Mouse (Mus musculus): ENCODE results near the gene Atg3.

Atg3 gene

DNA sequence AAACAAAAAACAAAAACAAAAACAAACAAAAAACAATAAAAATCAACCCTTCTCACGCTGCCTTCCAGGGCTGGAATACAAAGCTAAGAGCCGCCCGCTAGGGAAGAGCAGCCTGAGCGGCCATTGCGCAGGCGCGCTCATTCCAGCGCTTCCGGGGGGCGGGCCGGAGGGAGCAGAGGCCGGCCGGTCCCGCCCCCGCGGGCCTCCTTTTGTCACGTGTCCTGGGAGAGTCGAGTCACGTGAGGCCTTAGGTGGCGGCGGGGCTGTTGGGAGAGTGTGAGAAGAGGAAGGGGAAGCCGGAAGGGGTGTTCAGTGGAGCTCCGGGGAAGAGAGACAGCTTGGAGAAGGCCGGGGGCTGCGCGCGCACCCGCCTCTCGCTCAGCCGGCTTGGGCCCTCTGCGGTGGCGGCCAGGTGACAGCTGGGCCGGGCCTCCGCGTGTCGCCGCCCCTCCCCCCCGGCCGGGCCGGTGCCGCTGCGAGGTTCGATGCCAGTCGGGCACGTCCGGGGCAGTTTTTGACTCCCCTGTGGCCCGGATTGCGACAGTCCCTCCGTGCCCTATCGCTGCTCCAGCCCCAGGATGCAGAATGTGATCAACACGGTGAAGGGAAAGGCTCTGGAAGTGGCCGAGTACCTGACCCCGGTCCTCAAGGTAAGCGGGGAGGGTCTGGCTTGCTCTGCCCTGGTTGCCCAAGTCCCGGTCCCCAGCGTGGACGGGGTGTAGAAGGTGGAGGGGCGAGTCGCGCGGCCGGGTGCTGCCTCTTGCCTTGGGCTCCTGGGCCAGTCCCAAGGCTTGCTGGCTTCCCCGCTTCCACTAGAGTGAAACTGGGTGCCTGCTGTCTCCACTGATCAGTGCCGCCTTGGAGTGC lies at the start of gene Atg3, which contains the start of gene Slc35a5:
Atg3 (plus strand) TSS at position 264 of the 867 bp plus-strand sequence.
Slc35a5 (minus strand) TSS at position 185 of the 867 bp plus-strand sequence.
- peak; percentile 98 for DNase-seq (ENCODE audit: low spot score in 2 of 2)

DNA sequence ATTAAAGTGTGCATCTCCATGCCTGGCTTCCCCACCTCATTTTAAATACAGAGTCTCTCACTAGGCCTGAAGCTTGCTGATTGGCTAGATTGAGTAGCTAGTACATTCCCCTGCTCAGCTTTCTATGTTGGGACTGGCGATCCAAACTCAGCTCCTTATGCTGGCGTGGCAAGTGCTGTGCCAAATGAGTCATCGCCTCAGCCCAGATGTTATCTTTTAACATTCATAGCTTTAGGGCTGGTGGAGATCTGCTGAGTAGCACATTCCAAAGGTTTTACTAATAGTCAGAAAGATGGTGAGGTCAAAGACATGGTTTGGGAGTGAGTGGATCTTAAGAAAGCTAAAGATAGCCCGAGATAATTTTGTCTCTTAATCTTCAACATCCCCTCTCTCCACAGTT lies 48.1 kb upstream of the Atg3 start:
- DNase-seq (ENCODE audit: low spot score in 2 of 2) = no peak

DNA sequence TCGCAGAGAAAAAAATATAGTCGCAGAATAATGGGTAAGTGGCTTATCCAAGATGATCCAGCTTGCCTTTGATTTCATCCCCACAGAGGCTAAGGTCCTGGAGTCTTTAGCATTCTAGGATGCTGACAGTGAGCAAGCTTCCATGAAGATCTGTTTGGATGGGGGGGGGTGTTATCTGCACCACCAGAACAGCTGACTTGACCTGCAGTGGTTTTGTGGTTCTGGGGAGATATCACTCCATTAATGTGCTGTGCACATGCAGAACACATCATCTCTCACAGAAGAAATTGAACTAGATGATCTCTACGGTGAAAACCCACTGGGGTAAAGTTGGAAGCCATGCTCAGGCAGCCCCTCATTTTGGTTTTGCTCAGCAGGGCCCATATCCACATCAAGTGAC lies 41.4 kb upstream of the Atg3 start:
- DNase-seq (ENCODE audit: low spot score in 2 of 2) = no peak

DNA sequence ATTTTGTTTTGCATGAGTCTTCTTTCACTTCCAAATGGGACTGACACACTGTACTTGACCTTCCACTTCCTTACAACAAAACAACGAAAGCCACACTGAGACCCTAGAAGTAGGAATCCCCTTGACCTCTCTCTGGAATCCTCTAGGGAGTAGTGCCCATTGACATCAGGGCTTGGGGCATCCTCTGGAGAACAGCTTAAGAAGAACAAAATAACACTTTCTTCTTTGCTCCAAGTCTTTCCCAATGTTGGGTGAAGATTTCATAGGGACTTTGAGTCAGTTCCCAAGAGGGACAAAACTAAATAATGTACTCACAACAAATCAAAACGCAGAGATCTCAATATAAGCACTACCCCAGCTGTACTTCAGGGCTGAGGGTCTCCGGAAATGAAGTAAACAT lies 39.8 kb upstream of the Atg3 start:
- no peak for DNase-seq (ENCODE audit: low spot score in 2 of 2)

DNA sequence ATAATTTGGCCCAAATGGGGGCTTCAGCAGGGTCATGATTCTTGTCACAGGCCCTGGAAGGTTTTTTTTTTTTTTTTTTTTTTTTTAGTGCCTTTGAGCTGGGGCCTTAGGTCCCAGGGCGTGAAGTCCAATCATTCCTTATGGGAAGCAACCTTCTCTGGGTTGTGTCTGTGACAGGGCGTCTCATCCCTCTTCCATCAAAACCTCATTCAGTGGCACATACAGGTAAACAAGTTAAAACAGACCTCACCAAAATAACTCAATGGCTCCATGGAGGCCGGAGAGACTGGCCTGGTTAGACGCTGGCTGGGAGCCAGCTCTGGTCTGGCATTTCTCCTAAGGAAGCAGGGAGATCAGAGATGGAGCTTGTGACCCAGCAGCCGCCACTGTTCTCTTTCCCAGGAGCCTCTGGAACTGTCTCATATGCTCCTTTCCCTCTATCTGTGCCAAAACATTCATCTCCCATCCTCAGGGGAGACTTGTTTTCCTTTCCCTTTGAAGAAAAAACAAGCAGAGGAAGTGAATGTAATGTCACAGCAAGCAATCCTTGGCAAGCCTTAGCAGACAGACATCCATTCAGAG lies 37.6 kb upstream of the Atg3 start:
- no peak for DNase-seq (ENCODE audit: low spot score in 2 of 2)

DNA sequence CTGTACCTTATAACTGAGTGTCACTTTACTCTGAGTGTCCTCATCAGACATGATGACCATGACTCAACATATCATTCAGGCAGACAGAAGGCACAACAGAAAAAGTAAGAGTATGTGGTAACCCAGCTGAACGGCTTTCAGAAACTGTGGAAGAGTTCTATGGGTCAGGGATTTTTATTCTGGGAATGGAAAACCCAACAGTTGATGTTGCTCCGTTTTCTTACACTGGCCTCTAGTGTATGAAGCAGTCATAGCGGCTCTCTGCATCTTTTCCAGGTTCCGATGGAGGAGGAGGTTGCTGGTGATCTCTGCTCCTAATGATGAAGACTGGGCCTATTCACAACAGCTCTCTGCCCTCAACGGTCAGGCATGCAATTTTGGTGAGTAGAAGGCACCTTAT lies 36.0 kb upstream of the Atg3 start:
- DNase-seq (ENCODE audit: low spot score in 2 of 2) = no peak

DNA sequence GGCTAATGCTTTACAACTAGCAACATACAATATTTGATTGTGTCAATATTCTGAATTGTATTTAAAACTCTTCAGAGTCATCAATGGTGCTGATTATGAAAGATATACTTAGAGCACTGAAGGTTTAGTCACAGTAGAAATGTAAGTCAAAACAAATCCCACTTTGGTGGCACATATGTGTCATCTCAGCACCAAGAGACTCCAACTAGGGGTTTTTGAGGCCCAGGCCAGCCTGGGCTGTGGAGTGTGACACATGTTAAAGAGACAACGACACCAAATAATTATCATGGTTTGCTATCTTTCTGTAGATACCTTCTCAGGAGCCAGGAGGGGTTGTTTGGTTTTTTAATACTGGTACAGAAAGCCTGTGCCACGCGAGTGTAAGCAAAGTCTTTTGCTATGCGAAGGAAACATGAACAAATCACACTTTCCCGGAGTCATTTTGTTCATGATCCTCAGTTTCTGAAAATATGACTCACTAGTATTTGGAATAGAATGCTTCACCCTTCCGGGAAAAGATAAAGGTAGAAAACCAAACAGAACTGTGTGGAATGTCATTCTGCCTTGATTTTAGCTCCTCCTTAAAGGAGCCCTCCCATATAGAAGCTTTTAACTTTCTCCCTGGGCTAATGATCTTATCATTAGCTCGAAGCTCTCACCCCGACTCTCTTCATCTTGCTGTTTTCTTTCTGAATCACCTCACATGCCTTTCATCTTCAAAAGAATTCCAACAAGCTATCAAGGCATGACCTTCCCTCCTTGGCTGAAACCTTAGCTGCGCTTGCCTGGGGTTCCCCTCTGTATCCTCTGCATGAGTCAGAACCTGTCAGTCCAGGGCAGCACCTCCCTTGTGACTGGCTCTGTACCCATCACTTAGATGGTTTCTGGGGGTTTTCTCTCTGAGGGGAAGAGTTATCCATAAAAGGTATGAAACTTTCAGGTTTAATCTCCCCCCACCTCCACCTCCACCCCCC lies 34.1 kb upstream of the Atg3 start:
- no peak for DNase-seq (ENCODE audit: low spot score in 2 of 2)

DNA sequence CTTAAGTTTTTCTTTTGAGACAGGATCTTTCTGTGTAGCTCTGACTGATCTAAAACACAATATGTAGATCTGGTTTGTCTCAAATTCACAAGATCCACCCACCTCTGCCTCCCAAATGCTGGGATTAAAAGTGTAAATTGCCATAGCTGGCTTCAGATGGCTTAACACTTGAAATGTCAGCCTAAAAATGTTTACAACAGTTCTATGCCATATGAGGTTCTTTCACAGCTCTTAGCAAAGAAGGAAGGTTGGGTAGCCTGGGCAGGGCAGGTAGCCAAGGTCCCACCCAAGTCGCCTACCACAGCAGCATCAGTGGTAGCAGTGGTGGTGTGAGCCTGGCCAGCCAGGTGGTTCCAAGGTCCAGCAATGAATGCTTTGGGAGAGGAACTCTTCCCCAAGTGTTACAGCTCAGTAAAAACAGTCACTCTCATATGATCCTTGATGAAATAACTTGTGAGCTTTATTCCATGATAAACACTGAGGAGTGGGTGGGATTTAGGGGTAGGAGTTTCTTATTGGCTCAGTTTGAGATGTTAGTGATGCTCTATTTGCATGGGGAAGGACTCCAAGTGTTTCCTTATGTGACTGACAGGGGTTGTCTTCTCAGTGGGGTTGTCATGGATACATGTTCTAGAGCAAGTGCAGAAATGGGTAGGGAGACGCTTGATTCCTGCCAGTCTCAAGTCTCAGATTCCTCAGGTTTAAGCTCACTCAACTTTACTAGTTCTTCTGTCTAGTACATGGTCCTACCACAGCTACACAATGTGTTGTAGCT lies 30.5 kb upstream of the Atg3 start:
- no peak for DNase-seq (ENCODE audit: low spot score in 2 of 2)

DNA sequence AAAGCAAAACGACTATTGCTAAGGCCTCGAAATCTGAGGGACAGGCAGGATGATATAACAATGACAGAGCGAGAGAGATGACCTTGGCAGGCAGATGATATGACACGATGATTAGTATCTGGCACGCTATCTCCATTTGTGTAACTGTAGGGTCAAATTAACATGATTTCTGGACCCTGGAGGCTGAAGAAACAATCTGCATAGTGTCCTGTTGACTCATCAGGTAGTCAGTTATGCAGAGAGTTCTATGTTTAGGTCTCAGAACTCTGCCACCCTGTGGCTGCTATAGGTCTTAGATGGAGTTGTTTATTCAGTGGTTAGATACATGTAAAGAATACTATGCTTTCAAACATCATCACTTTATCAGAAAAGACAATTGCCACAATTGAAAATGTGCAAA lies 16.9 kb upstream of the Atg3 start:
- DNase-seq (ENCODE audit: low spot score in 2 of 2) = no peak

DNA sequence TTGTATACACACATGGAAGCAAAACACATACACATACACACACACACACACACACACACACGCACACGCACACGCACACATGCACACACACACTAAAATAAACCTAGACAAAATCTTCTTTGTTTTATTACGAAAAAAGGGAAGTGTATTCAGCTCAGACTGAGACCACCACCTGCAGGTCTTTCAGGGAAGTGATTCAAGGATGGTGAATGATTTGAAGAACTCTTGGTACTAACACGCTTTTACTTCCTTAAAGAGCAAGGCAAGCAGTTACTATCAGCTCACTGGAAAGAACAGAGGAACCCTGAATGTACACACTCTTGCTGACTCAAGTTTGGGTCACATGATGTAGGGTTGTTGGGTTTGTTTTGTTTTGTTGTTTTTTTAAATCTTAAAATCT lies 16.0 kb upstream of the Atg3 start:
- peak; percentile 39 to 49 for DNase-seq (ENCODE audit: low spot score in 2 of 2)

DNA sequence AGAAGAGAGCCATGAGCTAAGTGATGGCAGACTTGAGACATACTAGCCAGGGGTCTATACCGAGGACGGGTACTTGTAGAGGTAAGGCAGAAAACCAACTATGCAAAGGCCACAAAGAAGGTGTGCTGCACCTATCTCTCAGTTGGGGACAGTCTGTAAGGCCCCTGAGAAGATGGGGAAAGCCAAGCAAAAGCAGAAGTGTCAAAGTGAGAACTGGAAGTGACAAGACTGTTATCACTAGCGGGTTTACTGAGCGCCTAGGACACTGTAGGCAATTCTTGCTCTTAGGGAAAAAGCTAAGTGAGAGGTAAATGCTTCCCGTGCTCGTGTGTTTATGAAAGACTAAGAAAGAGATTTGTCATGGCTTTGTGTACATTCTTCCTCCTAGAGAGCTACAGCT lies 13.5 kb upstream of the Atg3 start:
- DNase-seq (ENCODE audit: low spot score in 2 of 2) = no peak

DNA sequence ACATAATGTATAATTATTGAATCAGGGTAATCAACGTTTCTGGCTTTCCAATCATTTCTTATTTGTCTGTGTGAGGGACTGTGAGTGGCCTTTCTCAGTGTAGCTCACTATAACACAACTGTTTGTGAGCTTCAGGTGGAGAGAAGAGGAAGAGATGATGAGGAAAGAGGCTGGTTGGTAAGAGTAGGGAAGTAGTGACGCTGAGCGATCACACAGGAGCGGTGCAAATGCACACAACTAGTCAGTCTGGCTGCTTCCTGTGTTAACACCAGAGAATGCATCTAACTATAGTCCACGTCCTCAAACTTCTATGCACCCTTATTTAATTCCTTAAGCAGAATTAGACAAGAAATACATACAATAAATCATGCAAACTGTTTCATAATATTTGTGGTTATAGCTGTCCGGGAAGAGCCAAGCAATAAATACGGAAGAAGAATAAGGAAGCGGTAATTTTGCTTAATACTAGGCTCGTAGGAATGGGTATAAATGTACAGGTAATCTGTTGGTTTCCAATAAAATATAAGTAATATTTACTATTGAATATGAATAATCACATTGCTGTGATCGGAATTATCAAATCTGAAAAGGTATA lies 10.0 kb upstream of the Atg3 start:
- no peak for DNase-seq (ENCODE audit: low spot score in 2 of 2)

DNA sequence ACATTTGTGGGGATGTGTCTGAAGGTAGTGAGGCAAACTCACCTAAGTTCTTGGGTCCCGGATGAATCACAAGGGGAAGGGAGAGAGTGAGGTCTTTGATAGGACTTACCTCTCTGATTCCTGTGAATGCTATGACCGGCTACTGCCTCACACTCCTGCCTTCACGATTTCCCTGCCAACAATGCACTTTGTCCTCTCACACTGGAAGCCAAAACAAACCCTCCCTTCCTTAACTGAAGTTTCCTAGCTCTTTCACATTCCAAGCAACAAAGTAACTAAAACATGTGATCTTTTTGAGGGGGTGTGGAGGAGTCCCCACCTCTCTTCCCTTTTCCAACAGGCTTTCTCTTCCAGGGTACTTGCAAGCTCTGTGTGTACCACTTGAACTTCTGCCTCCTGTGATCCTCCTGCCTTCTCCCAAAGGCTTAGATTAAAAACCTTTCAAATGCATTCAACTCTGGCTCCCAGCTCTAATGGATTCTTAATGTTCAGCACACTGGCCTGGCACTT lies 3.8 kb upstream of the Atg3 start:
- DNase-seq (ENCODE audit: low spot score in 2 of 2) = no peak

DNA sequence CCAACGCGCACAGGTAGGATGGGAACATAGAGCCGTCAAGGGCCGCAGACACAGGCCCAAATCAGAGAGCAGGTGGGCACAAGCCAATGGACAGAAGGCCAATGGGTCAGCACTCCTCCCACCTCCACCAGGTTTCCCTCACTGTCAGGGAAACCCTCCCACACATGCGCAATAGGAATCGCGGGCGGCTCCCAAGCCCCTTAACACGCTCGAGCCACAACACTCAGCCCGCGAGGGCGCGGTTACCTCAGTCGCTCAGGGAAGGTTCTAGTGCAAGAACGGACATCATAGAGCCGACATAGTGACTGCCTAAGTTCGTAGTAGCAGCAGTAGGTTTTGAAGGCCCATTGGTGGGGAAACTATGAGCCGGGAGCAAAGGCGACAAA lies 456 bp upstream of the Atg3 start:
- DNase-seq (ENCODE audit: low spot score in 2 of 2) = peak; percentile 61 to 72

DNA sequence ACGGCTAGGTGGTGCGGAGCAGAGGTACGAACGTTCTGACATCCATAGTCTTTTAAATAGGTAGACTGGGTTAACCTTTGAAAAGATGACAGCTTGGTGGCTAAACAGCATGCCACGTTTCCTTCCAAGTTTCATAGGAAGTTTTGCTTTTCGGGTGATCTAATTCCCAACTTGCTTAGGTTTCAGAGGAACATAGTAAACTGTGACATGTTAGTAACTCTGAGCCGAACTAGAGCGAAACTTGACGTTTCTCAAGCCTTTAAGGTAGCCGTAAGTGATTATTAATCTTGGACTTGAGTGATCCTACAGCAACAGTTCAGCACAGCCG lies 768 bp downstream of the Atg3 start:
- no peak for DNase-seq (ENCODE audit: low spot score in 2 of 2)

DNA sequence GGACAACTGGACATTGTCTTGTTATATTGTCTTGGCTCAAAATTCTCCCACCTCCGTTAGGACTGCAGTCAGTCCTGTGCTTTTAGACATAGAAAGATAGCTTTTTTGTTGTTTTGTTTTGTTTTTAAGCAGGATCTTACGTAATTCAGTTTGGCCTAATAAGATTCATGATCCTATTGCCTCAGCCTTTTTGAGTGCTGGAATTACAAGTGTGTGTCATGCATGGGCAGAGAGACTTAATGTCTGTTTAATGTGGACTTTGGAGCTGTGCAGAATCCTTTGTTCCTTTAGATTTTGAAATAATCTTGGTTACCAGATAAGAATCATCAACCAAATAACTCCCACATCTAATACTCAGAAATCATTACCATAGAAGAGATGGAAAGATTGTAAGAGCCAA lies 20.0 kb downstream of the Atg3 start:
- DNase-seq (ENCODE audit: low spot score in 2 of 2) = no peak

DNA sequence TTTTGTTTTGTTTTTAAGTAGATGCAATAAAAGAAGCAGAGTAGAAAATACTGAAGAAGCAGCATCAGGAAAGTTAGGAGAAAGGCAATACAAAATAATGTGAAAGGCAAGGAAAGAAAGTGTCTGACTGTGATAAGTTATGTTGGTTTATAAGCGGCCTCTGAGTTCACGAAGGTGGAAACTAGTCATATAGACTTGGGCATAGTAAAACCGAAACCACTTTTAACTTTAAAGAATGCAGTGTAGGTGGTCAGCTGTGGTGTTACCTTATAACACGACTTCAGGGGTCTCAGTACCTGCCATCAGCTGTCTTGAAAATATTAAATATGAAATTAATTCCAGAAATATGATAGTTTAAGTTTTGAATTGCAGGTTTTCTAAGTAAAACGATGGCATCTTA lies 23.2 kb downstream of the Atg3 start:
- DNase-seq (ENCODE audit: low spot score in 2 of 2) = no peak

DNA sequence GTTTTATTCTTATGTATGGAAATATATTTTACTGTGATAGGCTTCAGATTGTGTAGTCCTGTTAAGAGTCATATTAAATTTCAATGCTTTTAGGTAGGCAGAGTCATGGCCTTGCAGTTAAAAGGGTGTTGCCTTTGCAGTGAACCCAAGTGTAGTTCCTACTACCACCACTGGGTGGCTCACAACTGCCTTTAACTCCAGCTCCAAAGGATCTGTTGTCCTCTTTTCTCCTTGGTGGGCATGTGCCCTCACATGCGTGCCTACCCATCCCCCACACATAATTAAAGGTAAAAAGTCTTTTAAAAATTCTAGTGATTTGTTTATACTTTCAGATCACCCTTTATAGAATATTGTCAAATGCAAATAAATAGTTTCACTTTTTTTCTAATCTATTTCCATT lies 34.0 kb downstream of the Atg3 start:
- DNase-seq (ENCODE audit: low spot score in 2 of 2) = peak; percentile 46 to 54

DNA sequence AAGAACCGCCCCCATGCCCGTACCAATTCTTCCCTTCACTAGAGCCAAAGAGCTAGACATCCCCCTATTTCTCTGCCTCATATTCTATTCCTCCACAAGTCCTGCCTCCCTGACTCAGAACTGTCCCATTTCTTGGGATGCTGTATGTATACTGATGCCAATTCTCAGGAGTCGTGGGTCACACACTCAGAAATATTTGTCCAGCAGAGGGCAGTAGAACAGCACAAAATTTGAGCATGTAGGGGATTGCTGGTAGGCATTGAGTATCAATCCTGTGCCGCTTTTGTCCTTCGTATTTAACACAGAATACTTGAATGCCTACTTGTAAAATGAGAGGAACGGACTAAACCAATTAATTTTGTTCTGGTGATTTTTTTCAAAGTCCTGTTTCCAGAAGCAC lies 38.2 kb downstream of the Atg3 start:
- DNase-seq (ENCODE audit: low spot score in 2 of 2) = peak; percentile 68 to 76

DNA sequence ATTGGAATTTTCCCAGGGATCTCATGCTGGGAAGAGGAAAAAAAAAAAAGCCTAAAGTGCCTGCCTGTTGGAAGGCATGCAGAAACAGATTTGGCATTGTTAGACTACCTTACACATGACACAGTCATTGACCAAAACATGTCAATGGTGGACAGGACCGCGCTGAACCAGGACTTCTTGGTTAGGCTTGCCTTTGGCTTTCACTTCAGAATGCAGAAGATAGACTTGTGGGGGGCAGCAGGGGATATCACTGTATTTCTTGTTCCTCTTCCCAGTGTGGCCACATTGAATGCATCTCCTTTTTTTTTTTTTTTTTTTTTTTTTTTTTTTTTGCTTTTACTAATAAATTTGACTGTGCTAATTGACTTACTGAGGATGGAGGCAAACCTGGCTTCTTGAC lies 42.8 kb downstream of the Atg3 start:
- DNase-seq (ENCODE audit: low spot score in 2 of 2) = no peak

DNA sequence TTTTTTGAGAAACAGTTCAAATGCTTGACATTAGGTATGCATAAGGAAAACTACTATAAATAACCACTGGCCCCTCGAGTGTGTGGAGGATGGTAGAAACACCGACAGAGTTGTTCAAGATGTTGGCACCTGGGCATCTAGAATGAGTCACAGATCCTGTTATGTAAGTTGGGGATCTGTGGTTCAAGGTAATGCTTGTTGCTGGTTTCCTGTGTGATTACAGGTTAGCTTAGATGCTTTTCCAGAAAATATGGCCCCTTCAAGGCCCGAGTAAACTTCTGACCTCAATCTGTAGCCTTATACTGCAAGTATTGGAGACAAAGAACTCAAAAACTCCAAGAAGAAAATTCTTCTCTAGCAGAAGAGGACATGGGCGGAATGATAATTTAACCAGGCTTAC lies 45.9 kb downstream of the Atg3 start:
- DNase-seq (ENCODE audit: low spot score in 2 of 2) = no peak
